Comparison of ENCODE assay signal across 8 mouse cellular contexts in the genomic region with DNA sequence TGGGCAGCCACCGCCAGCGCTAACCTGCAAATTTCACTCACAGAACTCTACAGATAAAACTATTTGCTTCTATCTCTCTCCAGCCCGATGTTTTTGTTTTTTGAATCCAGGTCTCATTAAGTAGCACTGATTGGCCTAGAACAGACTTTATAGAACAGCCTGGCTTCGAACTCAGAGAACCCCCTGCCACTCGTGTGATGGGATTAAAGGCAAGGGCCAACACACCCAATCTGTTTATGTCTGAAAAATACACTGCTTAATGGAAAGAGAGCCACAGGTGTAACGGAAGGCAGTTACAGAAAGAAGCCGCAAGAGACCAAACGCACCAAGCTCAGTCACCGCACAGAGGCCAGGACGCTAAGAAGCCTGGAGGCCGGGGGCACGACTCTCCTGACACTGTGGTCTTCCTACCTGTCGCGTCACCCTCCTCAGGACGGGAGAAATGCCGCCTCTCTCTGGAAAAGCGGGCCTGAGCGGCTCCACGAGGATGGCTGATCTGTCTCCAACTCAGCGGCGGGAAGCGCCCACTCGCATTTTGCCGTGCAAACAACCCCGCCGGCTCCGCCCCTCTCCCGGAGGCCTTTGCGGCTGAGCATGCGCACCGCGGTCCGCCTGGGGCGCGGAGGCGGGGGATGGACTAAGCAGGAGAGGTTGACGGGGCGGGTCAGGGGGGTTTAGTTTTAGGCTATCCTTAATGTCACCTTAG. TPM values are rescaled to one million over a fixed set of nuclear protein-coding genes. Genes with fewer than 3 reads are reported as not detected.
DNase-seq lines count a peak whose midpoint lies in the region; ATAC-seq and TF ChIP-seq lines count a peak whose summit lies in the region.

Zmym1 (minus strand) TSS at position 568 of the 706 bp plus-strand sequence.

- H3K4me1 ChIP-seq in bone marrow macrophage, adult 2 months (ENCODE audit: control insufficient read depth, insufficient read depth, low read length): peaks cover 5% of the 10 kb centered on the region
- no peaks in the 10 kb centered on the region for H3K4me1 ChIP-seq in embryonic fibroblast, embryonic 13.5 days (ENCODE audit: control insufficient read depth, insufficient read depth, low read length)
- no peaks in the 10 kb centered on the region for H3K4me1 ChIP-seq in heart, embryonic 10.5 days
- H3K4me1 ChIP-seq in kidney, embryonic 16.5 days (ENCODE audit: insufficient read depth, low read length): peaks cover 4% of the 10 kb centered on the region; the same call in 1 of the 2 replicates
- H3K4me1 ChIP-seq in liver, adult 2 months (ENCODE audit: control insufficient read depth, insufficient read depth, low read length): 0 out of 2 replicates have a peak, but pooled peaks cover 1% of the 10 kb centered on the region

- H3K4me3 ChIP-seq in bone marrow macrophage, adult 2 months (ENCODE audit: insufficient read depth, low read length): peak within 1 kb of the TSS; percentile 96
- peak within 1 kb of the TSS; percentile 98 for H3K4me3 ChIP-seq in embryonic fibroblast, embryonic 13.5 days (ENCODE audit: insufficient read depth, low read length)
- peak within 1 kb of the TSS; percentile 94 for H3K4me3 ChIP-seq in heart, embryonic 10.5 days
- peak within 1 kb of the TSS; percentile 95 for H3K4me3 ChIP-seq in kidney, embryonic 16.5 days (ENCODE audit: low read length)
- peak within 1 kb of the TSS; percentile 76 for H3K4me3 ChIP-seq in liver, adult 2 months (ENCODE audit: insufficient read depth, low read depth, low read length)
- H3K4me3 ChIP-seq in myocyte: peak within 1 kb of the TSS; percentile 77

- WGBS in heart, embryonic 10.5 days: under 1% methylated on average over 38 of the region's 38 CpGs
- 1% methylated on average over 38 of the region's 38 CpGs for WGBS in kidney, embryonic 16.5 days
- WGBS in liver, adult 2 months: 2% methylated on average over 38 of the region's 38 CpGs

- TF ChIP-seq POLR2A in bone marrow macrophage, adult 2 months (IDR thresholded peaks at IDR 0.05; ENCODE audit: borderline replicate concordance, low read depth, low read length): 0 out of 2 replicates have a peak, but pooled peaks have one; percentile 21
- TF ChIP-seq POLR2A in embryonic fibroblast, embryonic 13.5 days (IDR thresholded peaks at IDR 0.05; ENCODE audit: low read depth, low read length): peak; percentile 75
- no peak for TF ChIP-seq POLR2A in liver, adult 2 months (IDR thresholded peaks at IDR 0.05; ENCODE audit: extremely low read depth, insufficient read depth, low read length)
- peak; percentile 76 for TF ChIP-seq POLR2A in myocyte (IDR thresholded peaks at IDR 0.05; ENCODE audit: insufficient read length, low read depth)

- no peak for TF ChIP-seq CTCF in bone marrow macrophage, adult 2 months (IDR thresholded peaks at IDR 0.05; ENCODE audit: low read depth, low read length)
- no peak for TF ChIP-seq CTCF in embryonic fibroblast, embryonic 13.5 days (IDR thresholded peaks at IDR 0.05; ENCODE audit: borderline replicate concordance, insufficient read depth, low read length)
- no peak for TF ChIP-seq CTCF in liver, adult 2 months (IDR thresholded peaks at IDR 0.05; ENCODE audit: low read depth, low read length)

- peaks cover 3% of the 10 kb centered on the region; the same call in 1 of the 2 replicates for H3K79me2 ChIP-seq in liver, adult 2 months (ENCODE audit: control insufficient read depth, insufficient read depth, low read length)
- peaks cover 13% of the 10 kb centered on the region for H3K79me2 ChIP-seq in myocyte (ENCODE audit: control insufficient read depth, insufficient read depth)

- DNase-seq in A20 (ENCODE audit: low read depth, low spot score): peak; percentile 93
- DNase-seq in heart, embryonic 10.5 days (ENCODE audit: low spot score): peak; percentile 95
- peak; percentile 62 for DNase-seq in liver, adult 2 months (ENCODE audit: extremely low read depth, low read depth, low spot score)
- peak; percentile 93 for DNase-seq in splenic B cell, adult 2 months (ENCODE audit: low read depth, low spot score)

- H3K9me3 ChIP-seq in heart, embryonic 10.5 days: no peaks in the 10 kb centered on the region
- peaks cover 5% of the 10 kb centered on the region; the same call in 1 of the 2 replicates for H3K9me3 ChIP-seq in kidney, embryonic 16.5 days (ENCODE audit: low read length)

- peak within 1 kb of the TSS; percentile 19 for H3ac ChIP-seq in myocyte (ENCODE audit: control insufficient read depth, insufficient read length)

- peaks cover 30% of the 10 kb centered on the region for H3K36me3 ChIP-seq in heart, embryonic 10.5 days
- H3K36me3 ChIP-seq in kidney, embryonic 16.5 days (ENCODE audit: insufficient read depth, low read length): peaks cover 16% of the 10 kb centered on the region
- peaks cover 7% of the 10 kb centered on the region; the same call in 1 of the 2 replicates for H3K36me3 ChIP-seq in liver, adult 2 months (ENCODE audit: control insufficient read depth, insufficient read depth, low read length)
- peaks cover 4% of the 10 kb centered on the region for H3K36me3 ChIP-seq in myocyte (ENCODE audit: control insufficient read depth, insufficient read depth)
- 0 out of 2 replicates have a peak, but pooled peaks cover 3% of the 10 kb centered on the region for H3K36me3 ChIP-seq in splenic B cell, adult 2 months (ENCODE audit: control insufficient read depth, insufficient read depth, low read length, poor library complexity, severe bottlenecking)

- peak within 1 kb of the TSS; percentile 19; the same call in 1 of the 2 replicates for H3K27ac ChIP-seq in bone marrow macrophage, adult 2 months (ENCODE audit: insufficient read depth, low read depth, low read length)
- H3K27ac ChIP-seq in embryonic fibroblast, embryonic 13.5 days (ENCODE audit: insufficient read depth, low read length): no peak within 1 kb of the TSS
- H3K27ac ChIP-seq in heart, embryonic 10.5 days: peak within 1 kb of the TSS; percentile 89
- peak within 1 kb of the TSS; percentile 63; the same call in 1 of the 2 replicates for H3K27ac ChIP-seq in kidney, embryonic 16.5 days (ENCODE audit: low read length)
- H3K27ac ChIP-seq in liver, adult 2 months (replicated peaks; ENCODE audit: insufficient read depth, low read depth, low read length): no peak within 1 kb of the TSS

- no peaks in the 10 kb centered on the region for H3K27me3 ChIP-seq in heart, embryonic 10.5 days (ENCODE audit: insufficient read depth, poor library complexity, severe bottlenecking)
- H3K27me3 ChIP-seq in kidney, embryonic 16.5 days (ENCODE audit: insufficient read depth, low read length): no peaks in the 10 kb centered on the region
- no peaks in the 10 kb centered on the region for H3K27me3 ChIP-seq in liver, adult 2 months (ENCODE audit: control insufficient read depth, insufficient read depth, low read length)
- H3K27me3 ChIP-seq in myocyte (ENCODE audit: control insufficient read depth, insufficient read depth, insufficient read length): no peaks in the 10 kb centered on the region
- H3K27me3 ChIP-seq in splenic B cell, adult 2 months (ENCODE audit: control insufficient read depth, insufficient read depth, low read length, poor library complexity, severe bottlenecking): no peaks in the 10 kb centered on the region

- H3K4me2 ChIP-seq in kidney, embryonic 16.5 days (replicated peaks; ENCODE audit: low read depth, low read length): peak within 1 kb of the TSS; percentile 75
- peak within 1 kb of the TSS; percentile 84 for H3K4me2 ChIP-seq in myocyte (ENCODE audit: low read depth)

- peak; percentile 94 for ATAC-seq in kidney, embryonic 16.5 days (ENCODE audit: low FRiP score, low TSS enrichment)

- peak within 1 kb of the TSS; percentile 87 for H3K9ac ChIP-seq in kidney, embryonic 16.5 days (replicated peaks; ENCODE audit: low read length)
- H3K9ac ChIP-seq in liver, adult 2 months (ENCODE audit: low read depth, low read length): peak within 1 kb of the TSS; percentile 71

TF ChIP-seq in myocyte, 11 proteins besides CTCF, POLR2A, EP300 and RAD21:
- no peak for TF ChIP-seq REST (IDR thresholded peaks at IDR 0.05; ENCODE audit: insufficient read depth, insufficient read length)
- TF ChIP-seq POLR2AphosphoS2 (IDR thresholded peaks at IDR 0.05; ENCODE audit: insufficient read length, low read depth): peak; percentile 70
- no peak for TF ChIP-seq MAX (IDR thresholded peaks at IDR 0.05; ENCODE audit: low read depth)
- TF ChIP-seq E2F4 (IDR thresholded peaks at IDR 0.05; ENCODE audit: insufficient read depth): peak; percentile 88

RNA-seq across cellular contexts. Expression of gene Zmym1, which starts in this region (rescaled TPM):
- polyA plus RNA-seq in bone marrow macrophage, adult 2 months (2012; ENCODE audit: insufficient read depth, insufficient read length, missing spikeins): 8.2 and 13.2 TPM in 2 replicates
- polyA plus RNA-seq in embryonic fibroblast, embryonic 13.5 days (2011; ENCODE audit: insufficient read length, low read depth, missing spikeins): 12.1 and 18.0 TPM in 2 replicates
- polyA plus RNA-seq in heart, embryonic 10.5 days (2016; fragmentation: Nextera tagmentation; extraction: Ambion mirVana): 18.3 and 26.0 TPM in 2 replicates
- polyA plus RNA-seq in kidney, embryonic 16.5 days (2015; fragmentation: Nextera tagmentation; extraction: Ambion mirVana): 22.5 and 23.9 TPM in 2 replicates
- total RNA-seq in liver, adult 2 months (2014; rRNA removed): 3.4 and 5.0 TPM in 2 replicates
- polyA plus RNA-seq in liver, adult 2 months (2012; rRNA removed): 0.62 and 0.81 TPM in 2 replicates
- 1.6 TPM for polyA plus RNA-seq in myocyte (2012; fragmentation: generic; extraction: Trizol)

Comparison
In these comparisons a context has a peak if more than half of its experiments do, and no peak if none do; other contexts are left out.
1. H3K27ac ChIP-seq: peak in bone marrow macrophage, adult 2 months (single experiment), heart, embryonic 10.5 days (single experiment) and kidney, embryonic 16.5 days (single experiment); none in embryonic fibroblast, embryonic 13.5 days (single experiment) and liver, adult 2 months (single experiment).
2. Peak in every context shown above with its lines, with median percentiles within 50 percentile points of each other: DNase-seq and H3K4me3 ChIP-seq.